Mouse (Mus musculus): ENCODE measurements at regions not wholly inside any gene's neighbourhood (a gene's known extent, or its start where the extent isn't known, plus 50 kb on each side); places are given as distances from the start of the nearest gene placed in this dataset.

DNA sequence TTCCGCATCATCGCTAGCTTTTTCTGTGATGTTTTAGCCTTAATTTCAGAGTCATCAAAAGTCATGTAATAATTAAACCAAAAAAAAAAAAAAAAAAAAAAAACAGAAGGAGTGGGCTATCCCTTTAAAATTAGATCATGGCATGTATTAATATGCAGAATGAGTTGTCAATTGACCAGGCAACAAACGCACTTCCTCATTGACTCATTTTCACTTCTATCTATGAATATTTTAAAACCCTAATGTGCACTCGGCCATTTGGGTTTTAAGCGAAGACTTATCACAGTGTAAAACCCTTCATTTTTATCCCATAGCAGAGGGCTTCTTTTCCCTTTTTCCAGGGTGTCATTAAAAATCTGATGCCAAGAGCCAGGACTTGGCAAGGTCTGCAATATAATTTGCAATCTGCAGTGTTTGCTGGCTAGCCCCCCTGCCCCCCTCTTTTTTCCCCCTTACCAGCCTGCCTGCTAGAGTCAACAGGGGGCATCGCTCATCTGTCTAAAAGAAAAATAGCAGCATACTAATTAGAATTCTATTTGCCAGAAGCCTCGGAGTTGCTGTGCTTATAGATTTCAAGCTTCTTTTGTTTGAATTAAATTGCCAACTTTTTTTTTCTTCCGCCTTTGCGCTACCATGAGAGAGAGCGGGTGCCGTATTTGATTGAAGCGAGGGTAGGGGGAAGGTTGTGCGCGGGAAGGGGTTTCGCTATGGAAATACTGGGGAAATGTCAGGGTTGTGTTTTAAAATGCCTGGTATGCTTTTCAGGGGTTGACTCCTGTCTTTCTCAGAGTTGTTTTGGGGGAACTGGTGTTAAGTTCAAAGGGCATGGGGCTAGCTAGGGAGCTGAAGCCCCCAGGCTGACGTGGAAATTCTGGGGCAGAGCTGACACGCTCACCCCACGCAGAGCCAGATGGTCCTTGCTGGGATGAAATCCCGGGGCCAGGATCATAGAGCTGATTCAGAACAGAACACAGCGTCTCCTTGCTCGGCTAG is 248.3 kb downstream of the Nr2f2 start:
- TF ChIP-seq POLR2A (IDR thresholded peaks at IDR 0.05; ENCODE audit: control insufficient read depth, low read depth, low read length) (no peak), CTCF (IDR thresholded peaks at IDR 0.05; ENCODE audit: control insufficient read depth, insufficient read depth, insufficient replicate concordance, low read depth, low read length) (no peak)
